Mouse (Mus musculus): ENCODE results near the gene Ikzf2.

Gene Ikzf2

GRCm38 (mm10) chr1:69513595-69514250, 173.3 kb downstream of the Ikzf2 start:
- no peak for DNase-seq (ENCODE audit: low spot score in 2 of 2)

GRCm38 (mm10) chr1:69508275-69508674, 178.8 kb downstream of the Ikzf2 start:
- DNase-seq (ENCODE audit: low spot score in 2 of 2), result no peak

- DNase-seq (ENCODE audit: low spot score in 2 of 2), result no peak
These were observed 179.5 kb downstream of the Ikzf2 start for GRCm38 (mm10) chr1:69507513-69507912.

GRCm38 (mm10) chr1:69506615-69507159, 180.4 kb downstream of the Ikzf2 start:
- DNase-seq (ENCODE audit: low spot score in 2 of 2), result no peak

GRCm38 (mm10) chr1:69506011-69506410, 181.0 kb downstream of the Ikzf2 start:
- DNase-seq (ENCODE audit: low spot score in 2 of 2), result peak in 1 of 2 experiments; percentile 1

- DNase-seq (ENCODE audit: low spot score in 2 of 2), result no peak
These were observed 186.7 kb downstream of the Ikzf2 start for GRCm38 (mm10) chr1:69500388-69500787.

GRCm38 (mm10) chr1:69499652-69500051, 187.4 kb downstream of the Ikzf2 start:
- no peak for DNase-seq (ENCODE audit: low spot score in 2 of 2)

- no peak for DNase-seq (ENCODE audit: low spot score in 2 of 2)
These were observed 188.2 kb downstream of the Ikzf2 start for GRCm38 (mm10) chr1:69498862-69499306.

GRCm38 (mm10) chr1:69496055-69496454, 191.0 kb downstream of the Ikzf2 start:
- DNase-seq (ENCODE audit: low spot score in 2 of 2), result no peak

GRCm38 (mm10) chr1:69493309-69494047, 193.6 kb downstream of the Ikzf2 start:
- no peak for DNase-seq (ENCODE audit: low spot score in 2 of 2)

GRCm38 (mm10) chr1:69492013-69492412, 195.0 kb downstream of the Ikzf2 start:
- DNase-seq (ENCODE audit: low spot score in 2 of 2), result no peak

GRCm38 (mm10) chr1:69489026-69489425, 198.0 kb downstream of the Ikzf2 start:
- DNase-seq (ENCODE audit: low spot score in 2 of 2), result no peak

GRCm38 (mm10) chr1:69488625-69489024, 198.4 kb downstream of the Ikzf2 start:
- no peak for DNase-seq (ENCODE audit: low spot score in 2 of 2)
